Mouse (Mus musculus): Measurements from ENCODE around the gene Ahnak. TPM values are rescaled to one million over a fixed set of nuclear protein-coding genes. Genes with fewer than 3 reads are reported as not detected.
"Not testable (repeated sequence)": the region's sequence is repeated elsewhere in the genome, so short reads cannot be mapped to it uniquely, and the experiment has no call there.

Gene Ahnak
- polyA plus RNA-seq, 1 experiment from 2014 or later = 51.0 TPM

- no peak overlapping the region for H3K27ac ChIP-seq
- H3K9ac ChIP-seq = no peak overlapping the region; the same call in 1 of the 2 replicates
- no peak overlapping the region for H3K4me3 ChIP-seq
- ATAC-seq (ENCODE audit: insufficient number of reproducible peaks, insufficient read depth, low FRiP score, low TSS enrichment, low read depth) = no peak
- H3K4me1 ChIP-seq = peaks cover 10% of the 10 kb centered on the region
- no peaks in the 10 kb centered on the region for H3K9me3 ChIP-seq
- H3K4me2 ChIP-seq = no peak overlapping the region
- H3K36me3 ChIP-seq = no peaks in the 10 kb centered on the region
- 48% methylated on average over 7 of the region's 7 CpGs for WGBS
- no peaks in the 10 kb centered on the region for H3K27me3 ChIP-seq
Observed at GRCm38 (mm10) chr19:9047207-9047945, 58.3 kb downstream of the Ahnak start.

GRCm38 (mm10) chr19:9047946-9048387 lies 58.9 kb downstream of the Ahnak start:
- no peak for ATAC-seq (ENCODE audit: insufficient number of reproducible peaks, insufficient read depth, low FRiP score, low TSS enrichment, low read depth)
- no peak overlapping the region for H3K27ac ChIP-seq
- H3K4me1 ChIP-seq = peaks cover 14% of the 10 kb centered on the region

GRCm38 (mm10) chr19:9048981-9049687 lies 60.0 kb downstream of the Ahnak start:
- 87% methylated on average over 4 of the region's 4 CpGs for WGBS
- Histone ChIP-seq H3K4me2 (no peak overlapping the region), H3K27ac (no peak overlapping the region), H3K4me1 (peaks cover 23% of the 10 kb centered on the region), H3K4me3 (no peak overlapping the region), H3K9me3 (no peaks in the 10 kb centered on the region), H3K27me3 (no peaks in the 10 kb centered on the region), H3K9ac (no peak overlapping the region), H3K36me3 (no peaks in the 10 kb centered on the region)
- no peak for ATAC-seq (ENCODE audit: insufficient number of reproducible peaks, insufficient read depth, low FRiP score, low TSS enrichment, low read depth)

More at GRCm38 (mm10) chr19:9047946-9048387, 58.9 kb downstream of the Ahnak start:
- no peaks in the 10 kb centered on the region for H3K27me3 ChIP-seq
- 33% methylated on average over 1 of the region's 1 CpGs for WGBS
- no peaks in the 10 kb centered on the region for H3K9me3 ChIP-seq
- H3K9ac ChIP-seq = no peak overlapping the region
- no peak overlapping the region for H3K4me3 ChIP-seq
- H3K36me3 ChIP-seq = no peaks in the 10 kb centered on the region
- H3K4me2 ChIP-seq = no peak overlapping the region

- Histone ChIP-seq H3K27ac (no peak overlapping the region), H3K4me2 (no peak overlapping the region), H3K4me1 (peaks cover 23% of the 10 kb centered on the region), H3K4me3 (no peak overlapping the region), H3K36me3 (no peaks in the 10 kb centered on the region), H3K27me3 (no peaks in the 10 kb centered on the region), H3K9me3 (no peaks in the 10 kb centered on the region), H3K9ac (no peak overlapping the region)
- 76% methylated on average over 9 of the region's 9 CpGs for WGBS
- ATAC-seq (ENCODE audit: insufficient number of reproducible peaks, insufficient read depth, low FRiP score, low TSS enrichment, low read depth) = no peak
Observed at GRCm38 (mm10) chr19:9050294-9051229, 61.5 kb downstream of the Ahnak start.

GRCm38 (mm10) chr19:9051985-9052384 lies 62.9 kb downstream of the Ahnak start:
- ATAC-seq (ENCODE audit: insufficient number of reproducible peaks, insufficient read depth, low FRiP score, low TSS enrichment, low read depth); H3K36me3 ChIP-seq: not testable (repeated sequence)
- H3K4me1 ChIP-seq = peaks cover 20% of the 10 kb centered on the region

GRCm38 (mm10) chr19:9052803-9053431 lies 63.8 kb downstream of the Ahnak start:
- no peak for ATAC-seq (ENCODE audit: insufficient number of reproducible peaks, insufficient read depth, low FRiP score, low TSS enrichment, low read depth)
- Histone ChIP-seq H3K4me2 (peak overlapping the region; percentile 7; the same call in 1 of the 2 replicates), H3K4me1 (peaks cover 13% of the 10 kb centered on the region; the same call in 1 of the 2 replicates), H3K27me3 (no peaks in the 10 kb centered on the region), H3K4me3 (no peak overlapping the region), H3K9ac (no peak overlapping the region), H3K27ac (peak overlapping the region; percentile 63), H3K36me3 (no peaks in the 10 kb centered on the region), H3K9me3 (no peaks in the 10 kb centered on the region)
- WGBS = 23% methylated on average over 6 of the region's 6 CpGs

More at GRCm38 (mm10) chr19:9051985-9052384, 62.9 kb downstream of the Ahnak start:
- H3K4me2 ChIP-seq, H3K4me3 ChIP-seq, H3K27me3 ChIP-seq, H3K9me3 ChIP-seq, H3K9ac ChIP-seq, H3K27ac ChIP-seq: not testable (repeated sequence)
- WGBS = 86% methylated on average over 4 of the region's 4 CpGs

- no peaks in the 10 kb centered on the region for H3K36me3 ChIP-seq
- WGBS = 19% methylated on average over 2 of the region's 2 CpGs
- no peak overlapping the region for H3K4me2 ChIP-seq
- no peaks in the 10 kb centered on the region for H3K27me3 ChIP-seq
- H3K9me3 ChIP-seq = no peaks in the 10 kb centered on the region
- no peak overlapping the region for H3K27ac ChIP-seq
- ATAC-seq (ENCODE audit: insufficient number of reproducible peaks, insufficient read depth, low FRiP score, low TSS enrichment, low read depth) = no peak
- H3K4me3 ChIP-seq = no peak overlapping the region
- no peak overlapping the region for H3K9ac ChIP-seq
- peaks cover 12% of the 10 kb centered on the region; the same call in 1 of the 2 replicates for H3K4me1 ChIP-seq
Observed at GRCm38 (mm10) chr19:9055153-9055552, 66.1 kb downstream of the Ahnak start.

GRCm38 (mm10) chr19:9055703-9056355 lies 66.7 kb downstream of the Ahnak start:
- Histone ChIP-seq H3K4me3 (no peak overlapping the region), H3K27ac (no peak overlapping the region), H3K4me1 (peaks cover 12% of the 10 kb centered on the region; the same call in 1 of the 2 replicates), H3K27me3 (no peaks in the 10 kb centered on the region), H3K9ac (no peak overlapping the region), H3K4me2 (no peak overlapping the region), H3K9me3 (no peaks in the 10 kb centered on the region), H3K36me3 (no peaks in the 10 kb centered on the region)
- no peak for ATAC-seq (ENCODE audit: insufficient number of reproducible peaks, insufficient read depth, low FRiP score, low TSS enrichment, low read depth)
- 88% methylated on average over 4 of the region's 4 CpGs for WGBS

- H3K9me3 ChIP-seq = no peaks in the 10 kb centered on the region
- no peaks in the 10 kb centered on the region for H3K27me3 ChIP-seq
- no peak for ATAC-seq (ENCODE audit: insufficient number of reproducible peaks, insufficient read depth, low FRiP score, low TSS enrichment, low read depth)
- H3K4me2 ChIP-seq = no peak overlapping the region
- no peak overlapping the region for H3K9ac ChIP-seq
- H3K4me1 ChIP-seq = peaks cover 12% of the 10 kb centered on the region; the same call in 1 of the 2 replicates
- H3K4me3 ChIP-seq = no peak overlapping the region
- no peak overlapping the region for H3K27ac ChIP-seq
- no peaks in the 10 kb centered on the region for H3K36me3 ChIP-seq
Observed at GRCm38 (mm10) chr19:9057679-9058078, 68.6 kb downstream of the Ahnak start.

GRCm38 (mm10) chr19:9058331-9058884 lies 69.3 kb downstream of the Ahnak start:
- no peak overlapping the region for H3K27ac ChIP-seq
- no peak overlapping the region for H3K4me3 ChIP-seq
- H3K36me3 ChIP-seq = no peaks in the 10 kb centered on the region
- H3K4me2 ChIP-seq = no peak overlapping the region
- 71% methylated on average over 1 of the region's 1 CpGs for WGBS
- no peak overlapping the region for H3K9ac ChIP-seq
- H3K27me3 ChIP-seq = no peaks in the 10 kb centered on the region
- no peak for ATAC-seq (ENCODE audit: insufficient number of reproducible peaks, insufficient read depth, low FRiP score, low TSS enrichment, low read depth)
- H3K4me1 ChIP-seq = peaks cover 4% of the 10 kb centered on the region; the same call in 1 of the 2 replicates
- H3K9me3 ChIP-seq = no peaks in the 10 kb centered on the region
